Mouse (Mus musculus) limb, embryonic 12.5 days (tissue): Measurements from ENCODE around the gene Dbn1. TPM values are rescaled to one million over a fixed set of nuclear protein-coding genes. Genes with fewer than 3 reads are reported as not detected.

ENCODE experiments used
- ATAC-seq: fragments of 200-750 bp; cut with Nextera tagmentation; 2 replicates; pipeline ENCODE4 v1.8.0; 2017; ENCODE audit warnings: low read depth, moderate TSS enrichment; ENCODE audit not compliant: insufficient number of reproducible peaks, insufficient read depth, low FRiP score, low TSS enrichment
- H3K27ac ChIP-seq: fragments of 300-500 bp; sonication (generic); 2 replicates; pipeline ENCODE4 v1.5.1; 2016; ENCODE audit warnings: mild to moderate bottlenecking, moderate library complexity
- H3K27me3 ChIP-seq: fragments of 300-500 bp; sonication (generic); 2 replicates; pipeline ENCODE4 v1.6.1; 2016; ENCODE audit warnings: mild to moderate bottlenecking, moderate library complexity
- H3K36me3 ChIP-seq: fragments of 300-500 bp; sonication (generic); 2 replicates; pipeline ENCODE4 v1.6.1; 2016; ENCODE audit warnings: mild to moderate bottlenecking, moderate library complexity
- H3K4me1 ChIP-seq: fragments of 300-500 bp; sonication (generic); replicated peaks from 2 replicates; pipeline ENCODE4 v1.6.1; 2016
- H3K4me2 ChIP-seq: fragments of 300-500 bp; sonication (generic); 2 replicates; pipeline ENCODE4 v1.6.1; 2016; ENCODE audit warnings: mild to moderate bottlenecking, moderate library complexity
- H3K4me3 ChIP-seq: fragments of 300-500 bp; sonication (generic); replicated peaks from 2 replicates; pipeline ENCODE4 v1.5.1; 2016; ENCODE audit warnings: mild to moderate bottlenecking
- H3K9ac ChIP-seq: fragments of 300-500 bp; sonication (generic); replicated peaks from 2 replicates; pipeline ENCODE4 v1.6.1; 2016; ENCODE audit warnings: mild to moderate bottlenecking, moderate library complexity
- H3K9me3 ChIP-seq: fragments of 300-500 bp; sonication (generic); 2 replicates; pipeline ENCODE4 v1.6.1; 2016; ENCODE audit warnings: mild to moderate bottlenecking, moderate library complexity
- WGBS: fragments of 180-500 bp; shearing (Covaris S2); methylation state at CpG from one replicate; pipeline ENCODE4 v1.1.7; 2016; 5-methylcytosine and 5-hydroxymethylcytosine counted together
- polyA plus RNA-seq: library from polyadenylated mRNA; unstranded; fragments of >200 nt; fragmentation: Nextera tagmentation; extraction: Ambion mirVana; gene quantifications from 2 replicates; pipeline ENCODE4 v1.2.1, GENCODE M21; 2016

The Dbn1 gene
- polyA plus RNA-seq, 1 experiment from 2014 or later = 361 TPM

GRCm38 (mm10) chr13:55508531-55508930, 20.6 kb upstream of the Dbn1 start:
- H3K36me3 ChIP-seq = peaks cover 74% of the 10 kb centered on the region
- H3K4me1 ChIP-seq = peaks cover 33% of the 10 kb centered on the region
- no peaks in the 10 kb centered on the region for H3K27me3 ChIP-seq
- WGBS = 89% methylated on average over 10 of the region's 10 CpGs
- no peak overlapping the region for H3K9ac ChIP-seq
- no peak for ATAC-seq
- H3K9me3 ChIP-seq = no peaks in the 10 kb centered on the region
- no peak overlapping the region for H3K4me3 ChIP-seq
- no peak overlapping the region for H3K27ac ChIP-seq
- H3K4me2 ChIP-seq = no peak overlapping the region

GRCm38 (mm10) chr13:55507877-55508276, 20.0 kb upstream of the Dbn1 start:
- no peak for ATAC-seq
- no peak overlapping the region for H3K9ac ChIP-seq
- H3K4me1 ChIP-seq = peaks cover 33% of the 10 kb centered on the region
- WGBS = 69% methylated on average over 11 of the region's 11 CpGs
- H3K36me3 ChIP-seq = peaks cover 80% of the 10 kb centered on the region
- H3K27me3 ChIP-seq = no peaks in the 10 kb centered on the region
- H3K27ac ChIP-seq = no peak overlapping the region
- H3K4me3 ChIP-seq = no peak overlapping the region
- no peaks in the 10 kb centered on the region for H3K9me3 ChIP-seq
- H3K4me2 ChIP-seq = no peak overlapping the region

GRCm38 (mm10) chr13:55506697-55507096, 18.8 kb upstream of the Dbn1 start:
- peaks cover 91% of the 10 kb centered on the region for H3K36me3 ChIP-seq
- no peak overlapping the region for H3K27ac ChIP-seq
- H3K27me3 ChIP-seq = no peaks in the 10 kb centered on the region
- no peak overlapping the region for H3K9ac ChIP-seq
- H3K4me1 ChIP-seq = peaks cover 25% of the 10 kb centered on the region
- no peak overlapping the region for H3K4me2 ChIP-seq
- no peak overlapping the region for H3K4me3 ChIP-seq
- no peaks in the 10 kb centered on the region for H3K9me3 ChIP-seq
- 93% methylated on average over 10 of the region's 10 CpGs for WGBS
- no peak for ATAC-seq

GRCm38 (mm10) chr13:55505810-55506209, 17.9 kb upstream of the Dbn1 start:
- Histone ChIP-seq H3K36me3 (peaks cover 99% of the 10 kb centered on the region), H3K4me1 (peaks cover 16% of the 10 kb centered on the region), H3K27ac (no peak overlapping the region), H3K9ac (no peak overlapping the region), H3K27me3 (no peaks in the 10 kb centered on the region), H3K4me2 (no peak overlapping the region), H3K4me3 (no peak overlapping the region), H3K9me3 (no peaks in the 10 kb centered on the region)
- 94% methylated on average over 9 of the region's 9 CpGs for WGBS
- no peak for ATAC-seq

- H3K4me2 ChIP-seq = no peak overlapping the region
- ATAC-seq = no peak
- H3K9ac ChIP-seq = no peak overlapping the region
- H3K27ac ChIP-seq = no peak overlapping the region
- H3K9me3 ChIP-seq = no peaks in the 10 kb centered on the region
- 81% methylated on average over 5 of the region's 5 CpGs for WGBS
- peaks cover 98% of the 10 kb centered on the region for H3K36me3 ChIP-seq
- no peaks in the 10 kb centered on the region for H3K27me3 ChIP-seq
- H3K4me3 ChIP-seq = no peak overlapping the region
- peaks cover 2% of the 10 kb centered on the region; the same call in 1 of the 2 replicates for H3K4me1 ChIP-seq
These were observed 16.5 kb upstream of the Dbn1 start for GRCm38 (mm10) chr13:55504390-55504789.

GRCm38 (mm10) chr13:55502405-55502804, 14.5 kb upstream of the Dbn1 start:
- no peak for ATAC-seq
- 91% methylated on average over 8 of the region's 8 CpGs for WGBS
- Histone ChIP-seq H3K36me3 (peaks cover 95% of the 10 kb centered on the region), H3K4me2 (no peak overlapping the region), H3K4me3 (no peak overlapping the region), H3K9ac (no peak overlapping the region), H3K27ac (no peak overlapping the region), H3K9me3 (no peaks in the 10 kb centered on the region), H3K27me3 (no peaks in the 10 kb centered on the region), H3K4me1 (no peaks in the 10 kb centered on the region)

GRCm38 (mm10) chr13:55500575-55500974, 12.7 kb upstream of the Dbn1 start:
- Histone ChIP-seq H3K27ac (no peak overlapping the region), H3K9me3 (no peaks in the 10 kb centered on the region), H3K36me3 (peaks cover 86% of the 10 kb centered on the region), H3K4me2 (no peak overlapping the region), H3K9ac (no peak overlapping the region), H3K4me1 (peaks cover 12% of the 10 kb centered on the region), H3K4me3 (no peak overlapping the region), H3K27me3 (no peaks in the 10 kb centered on the region)
- ATAC-seq = no peak
- WGBS = 77% methylated on average over 10 of the region's 10 CpGs

- H3K4me2 ChIP-seq = no peak overlapping the region
- H3K27ac ChIP-seq = no peak overlapping the region
- WGBS = 61% methylated on average over 11 of the region's 11 CpGs
- H3K4me1 ChIP-seq = peaks cover 27% of the 10 kb centered on the region
- no peak overlapping the region for H3K4me3 ChIP-seq
- H3K27me3 ChIP-seq = no peaks in the 10 kb centered on the region; the same call in 1 of the 2 replicates
- ATAC-seq = no peak
- no peak overlapping the region for H3K9ac ChIP-seq
- H3K9me3 ChIP-seq = no peaks in the 10 kb centered on the region
- peaks cover 69% of the 10 kb centered on the region for H3K36me3 ChIP-seq
These were observed 11.0 kb upstream of the Dbn1 start for GRCm38 (mm10) chr13:55498906-55499305.

GRCm38 (mm10) chr13:55496661-55497060, 8.8 kb upstream of the Dbn1 start:
- H3K4me3 ChIP-seq = no peak overlapping the region
- 87% methylated on average over 6 of the region's 6 CpGs for WGBS
- H3K9me3 ChIP-seq = no peaks in the 10 kb centered on the region
- no peak overlapping the region for H3K27ac ChIP-seq
- H3K4me2 ChIP-seq = no peak overlapping the region
- peaks cover 47% of the 10 kb centered on the region for H3K36me3 ChIP-seq
- no peaks in the 10 kb centered on the region; the same call in 1 of the 2 replicates for H3K27me3 ChIP-seq
- peaks cover 27% of the 10 kb centered on the region for H3K4me1 ChIP-seq
- no peak overlapping the region for H3K9ac ChIP-seq
- no peak for ATAC-seq

- H3K4me2 ChIP-seq = no peak overlapping the region
- no peak for ATAC-seq
- no peaks in the 10 kb centered on the region; the same call in 1 of the 2 replicates for H3K27me3 ChIP-seq
- no peak overlapping the region for H3K9ac ChIP-seq
- 45% methylated on average over 4 of the region's 4 CpGs for WGBS
- H3K4me1 ChIP-seq = peaks cover 27% of the 10 kb centered on the region
- no peak overlapping the region for H3K27ac ChIP-seq
- no peaks in the 10 kb centered on the region for H3K9me3 ChIP-seq
- peaks cover 38% of the 10 kb centered on the region for H3K36me3 ChIP-seq
- H3K4me3 ChIP-seq = no peak overlapping the region
These were observed 7.8 kb upstream of the Dbn1 start for GRCm38 (mm10) chr13:55495702-55496101.

GRCm38 (mm10) chr13:55494883-55495621, 7.1 kb upstream of the Dbn1 start:
- Histone ChIP-seq H3K36me3 (peaks cover 32% of the 10 kb centered on the region), H3K9me3 (no peaks in the 10 kb centered on the region), H3K4me1 (peaks cover 27% of the 10 kb centered on the region), H3K4me3 (no peak overlapping the region), H3K4me2 (peak overlapping the region; percentile 4; the same call in 1 of the 2 replicates), H3K27ac (no peak overlapping the region), H3K27me3 (no peaks in the 10 kb centered on the region; the same call in 1 of the 2 replicates), H3K9ac (no peak overlapping the region)
- ATAC-seq = no peak
- WGBS = 20% methylated on average over 18 of the region's 18 CpGs

GRCm38 (mm10) chr13:55494257-55494656, 6.3 kb upstream of the Dbn1 start:
- no peak overlapping the region for H3K4me3 ChIP-seq
- no peak for ATAC-seq
- no peak overlapping the region for H3K9ac ChIP-seq
- peaks cover 27% of the 10 kb centered on the region for H3K4me1 ChIP-seq
- no peaks in the 10 kb centered on the region for H3K9me3 ChIP-seq
- no peaks in the 10 kb centered on the region; the same call in 1 of the 2 replicates for H3K27me3 ChIP-seq
- H3K27ac ChIP-seq = no peak overlapping the region
- H3K36me3 ChIP-seq = peaks cover 26% of the 10 kb centered on the region
- no peak overlapping the region for H3K4me2 ChIP-seq
- 22% methylated on average over 2 of the region's 2 CpGs for WGBS
